ENCODE assay signal across 22 mouse cellular contexts in genomic region chr2:86179950-86180349, GRCm38 (mm10). TPM values are rescaled to one million over a fixed set of nuclear protein-coding genes. Genes with fewer than 3 reads are reported as not detected.
"Had no signal": no experiment of that assay in that cellular context is flagged by ENCODE, and none has a peak within 500 bp of the region (broad histone marks: within the 10 kb centered on the region; RNA-seq: fewer than 3 reads in every experiment).

No protein-coding gene starts in this region.

- DNase-seq: lung, adult 2 months; lung, postnatal 14 days; lung, postnatal 36 days; right cerebral cortex, postnatal 14 days; thymus, adult 2 months; thymus, postnatal 25 days; thymus, postnatal 4 days had no signal

- H3K27me3 ChIP-seq: lung, embryonic 15.5 days; megakaryocyte, embryonic 14.5 days; midbrain, embryonic 13.5 days; midbrain, embryonic 15.5 days; neural tube, embryonic 12.5 days; stomach, embryonic 15.5 days had no signal

- ATAC-seq: lung, postnatal 0 days; midbrain, embryonic 13.5 days; midbrain, embryonic 15.5 days had no signal

- H3K27ac ChIP-seq: lung, embryonic 15.5 days; macrophage; midbrain, embryonic 13.5 days; midbrain, embryonic 15.5 days; neural tube, embryonic 12.5 days; stomach, embryonic 15.5 days; stomach, postnatal 0 days had no signal

- H3K4me3 ChIP-seq: lung, embryonic 15.5 days; megakaryocyte, embryonic 14.5 days; midbrain, embryonic 13.5 days; midbrain, embryonic 15.5 days; neural tube, embryonic 12.5 days; stomach, embryonic 15.5 days had no signal

- H3K4me1 ChIP-seq: lung, embryonic 15.5 days; megakaryocyte, embryonic 14.5 days; midbrain, embryonic 13.5 days; midbrain, embryonic 15.5 days; neural tube, embryonic 12.5 days; stomach, embryonic 15.5 days had no signal

- H3K9ac ChIP-seq: lung, embryonic 15.5 days; midbrain, embryonic 13.5 days; midbrain, embryonic 15.5 days; neural tube, embryonic 12.5 days; stomach, embryonic 15.5 days had no signal

- H3K4me2 ChIP-seq: lung, embryonic 15.5 days; midbrain, embryonic 11.5 days; midbrain, embryonic 13.5 days; midbrain, embryonic 15.5 days; neural tube, embryonic 12.5 days; stomach, embryonic 15.5 days had no signal

- H3K9me3 ChIP-seq: lung, embryonic 15.5 days; midbrain, embryonic 13.5 days; midbrain, embryonic 15.5 days; neural tube, embryonic 12.5 days; stomach, embryonic 15.5 days had no signal

- H3K36me3 ChIP-seq: lung, embryonic 15.5 days; midbrain, embryonic 13.5 days; midbrain, embryonic 15.5 days; neural tube, embryonic 12.5 days; stomach, embryonic 15.5 days had no signal

RNA-seq across cellular contexts. Expression of gene Olfr1044, which starts 2.3 kb away (rescaled TPM):
- polyA plus RNA-seq: lung, adult 2 months; lung, embryonic 15.5 days; lung, postnatal 0 days; macrophage; midbrain, embryonic 11.5 days; midbrain, embryonic 13.5 days; midbrain, embryonic 15.5 days; midbrain, postnatal 0 days; neural tube, embryonic 12.5 days; neural tube, embryonic 14.5 days; spleen, adult 2 months; stomach, embryonic 15.5 days; stomach, postnatal 0 days; testis, adult 2 months; thymus, adult 2 months; urinary bladder, adult 2 months had no signal

RNA-seq across cellular contexts. Expression of gene Olfr52, which starts 5.5 kb away (rescaled TPM):
- polyA plus RNA-seq: lung, adult 2 months; lung, embryonic 15.5 days; lung, postnatal 0 days; macrophage; midbrain, embryonic 11.5 days; midbrain, embryonic 13.5 days; midbrain, embryonic 15.5 days; midbrain, postnatal 0 days; neural tube, embryonic 12.5 days; neural tube, embryonic 14.5 days; spleen, adult 2 months; stomach, embryonic 15.5 days; stomach, postnatal 0 days; testis, adult 2 months; thymus, adult 2 months; urinary bladder, adult 2 months had no signal

RNA-seq across cellular contexts. Expression of gene Olfr1043, which starts 12.6 kb away (rescaled TPM):
- polyA plus RNA-seq: lung, adult 2 months; lung, embryonic 15.5 days; lung, postnatal 0 days; macrophage; midbrain, embryonic 11.5 days; midbrain, embryonic 13.5 days; midbrain, embryonic 15.5 days; midbrain, postnatal 0 days; neural tube, embryonic 12.5 days; neural tube, embryonic 14.5 days; spleen, adult 2 months; stomach, embryonic 15.5 days; stomach, postnatal 0 days; testis, adult 2 months; thymus, adult 2 months; urinary bladder, adult 2 months had no signal

RNA-seq across cellular contexts. Expression of gene Olfr1042, which starts 18.3 kb away (rescaled TPM):
- polyA plus RNA-seq: lung, adult 2 months; lung, embryonic 15.5 days; lung, postnatal 0 days; macrophage; midbrain, embryonic 11.5 days; midbrain, embryonic 13.5 days; midbrain, embryonic 15.5 days; midbrain, postnatal 0 days; neural tube, embryonic 12.5 days; neural tube, embryonic 14.5 days; spleen, adult 2 months; stomach, embryonic 15.5 days; stomach, postnatal 0 days; testis, adult 2 months; thymus, adult 2 months; urinary bladder, adult 2 months had no signal

RNA-seq across cellular contexts. Expression of gene Olfr1045, which starts 22.9 kb away (rescaled TPM):
- polyA plus RNA-seq: lung, adult 2 months; lung, embryonic 15.5 days; lung, postnatal 0 days; macrophage; midbrain, embryonic 11.5 days; midbrain, embryonic 13.5 days; midbrain, embryonic 15.5 days; midbrain, postnatal 0 days; neural tube, embryonic 12.5 days; neural tube, embryonic 14.5 days; spleen, adult 2 months; stomach, embryonic 15.5 days; stomach, postnatal 0 days; testis, adult 2 months; thymus, adult 2 months; urinary bladder, adult 2 months had no signal
